Mouse (Mus musculus) forebrain, embryonic 12.5 days (tissue): ENCODE results near the gene Gm39653. TPM values are rescaled to one million over a fixed set of nuclear protein-coding genes. Genes with fewer than 3 reads are reported as not detected.
"Not testable (repeated sequence)": the region's sequence is repeated elsewhere in the genome, so short reads cannot be mapped to it uniquely, and the experiment has no call there.

Experiments used
- ATAC-seq: fragments of 200-750 bp; cut with Nextera tagmentation; 2 replicates; pipeline ENCODE4 v1.8.0; 2017; ENCODE audit warnings: moderate TSS enrichment; ENCODE audit not compliant: low FRiP score
- H3K27ac ChIP-seq: fragments of 300-500 bp; sonication (generic); 2 replicates; pipeline ENCODE4 v1.5.1; 2016; ENCODE audit warnings: mild to moderate bottlenecking
- H3K27me3 ChIP-seq: fragments of 300-500 bp; sonication (generic); 2 replicates; pipeline ENCODE4 v1.6.1; 2016; ENCODE audit warnings: mild to moderate bottlenecking
- H3K36me3 ChIP-seq: fragments of 300-500 bp; sonication (generic); replicated peaks from 2 replicates; pipeline ENCODE4 v1.6.1; 2016; ENCODE audit warnings: mild to moderate bottlenecking
- H3K4me1 ChIP-seq: fragments of 300-500 bp; sonication (generic); 2 replicates; pipeline ENCODE4 v1.6.1; 2016
- H3K4me2 ChIP-seq: fragments of 300-500 bp; sonication (generic); 2 replicates; pipeline ENCODE4 v1.6.1; 2016; ENCODE audit warnings: mild to moderate bottlenecking, moderate library complexity
- H3K4me3 ChIP-seq: fragments of 300-500 bp; sonication (generic); replicated peaks from 2 replicates; pipeline ENCODE4 v1.5.1; 2016; ENCODE audit warnings: mild to moderate bottlenecking
- H3K9ac ChIP-seq: fragments of 300-500 bp; sonication (generic); 2 replicates; pipeline ENCODE4 v1.6.1; 2016; ENCODE audit warnings: mild to moderate bottlenecking
- H3K9me3 ChIP-seq: fragments of 300-500 bp; sonication (generic); 2 replicates; pipeline ENCODE4 v1.6.1; 2016
- WGBS: fragments of 180-500 bp; shearing (Covaris S2); methylation state at CpG from one replicate; pipeline ENCODE4 v1.1.7; 2016; 5-methylcytosine and 5-hydroxymethylcytosine counted together
- polyA plus RNA-seq: library from polyadenylated mRNA; unstranded; fragments of >200 nt; fragmentation: Nextera tagmentation; extraction: Ambion mirVana; gene quantifications from 2 replicates; pipeline ENCODE4 v1.2.1, GENCODE M21; 2016

The Gm39653 gene
- polyA plus RNA-seq, 1 experiment from 2014 or later = not detected

- Histone ChIP-seq H3K4me2 (no peak overlapping the region), H3K27me3 (no peaks in the 10 kb centered on the region), H3K4me1 (no peaks in the 10 kb centered on the region), H3K9me3 (no peaks in the 10 kb centered on the region), H3K4me3 (no peak overlapping the region), H3K9ac (no peak overlapping the region), H3K27ac (no peak overlapping the region), H3K36me3 (no peaks in the 10 kb centered on the region)
- 60% methylated on average over 2 of the region's 2 CpGs for WGBS
- no peak for ATAC-seq
These were observed 12.4 kb downstream of the Gm39653 start for GRCm38 (mm10) chr1:63628211-63628610.

DNA sequence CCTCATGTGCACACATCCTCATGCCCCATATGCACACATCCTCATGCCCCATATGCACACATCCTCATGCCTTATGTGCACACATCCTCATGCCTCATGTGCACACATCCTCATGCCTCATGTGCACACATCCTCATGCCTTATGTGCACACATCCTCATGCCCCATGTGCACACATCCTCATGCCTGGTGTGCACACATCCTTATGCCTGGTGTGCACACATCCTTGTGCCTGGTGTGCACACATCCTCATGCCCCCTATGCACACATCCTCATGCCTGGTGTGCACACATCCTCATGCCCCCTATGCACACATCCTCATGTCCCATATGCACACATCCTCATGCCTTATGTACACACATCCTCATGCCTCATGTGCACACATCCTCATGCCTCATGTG, 14.6 kb downstream of the Gm39653 start:
- H3K4me1 ChIP-seq, H3K36me3 ChIP-seq, ATAC-seq, H3K4me2 ChIP-seq, H3K9me3 ChIP-seq, H3K9ac ChIP-seq, H3K4me3 ChIP-seq, H3K27ac ChIP-seq, H3K27me3 ChIP-seq: not testable (repeated sequence)

DNA sequence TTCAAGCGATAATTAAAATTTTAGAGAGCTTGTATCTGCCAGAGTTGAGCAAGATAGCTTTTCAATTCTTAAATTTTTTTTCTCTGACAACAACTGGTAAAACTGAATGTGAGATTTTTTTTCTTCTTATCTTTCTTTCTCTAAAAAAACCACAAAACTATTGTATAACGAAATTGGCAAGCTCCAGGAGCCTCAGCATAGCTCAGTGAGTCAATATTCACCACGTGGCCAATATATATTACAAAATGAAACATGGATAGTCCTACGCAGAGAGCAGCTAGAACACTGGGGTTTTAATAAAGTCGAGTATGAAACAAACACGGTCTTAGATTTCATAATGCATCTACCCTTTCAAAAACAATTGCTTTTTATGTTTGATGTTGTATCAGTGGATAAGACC, 24.2 kb downstream of the Gm39653 start:
- no peak for ATAC-seq
- Histone ChIP-seq H3K4me2 (no peak overlapping the region), H3K4me3 (no peak overlapping the region), H3K9me3 (no peaks in the 10 kb centered on the region), H3K36me3 (no peaks in the 10 kb centered on the region), H3K4me1 (no peaks in the 10 kb centered on the region), H3K27me3 (no peaks in the 10 kb centered on the region), H3K9ac (no peak overlapping the region), H3K27ac (no peak overlapping the region)
- WGBS = 85% methylated on average over 6 of the region's 6 CpGs

DNA sequence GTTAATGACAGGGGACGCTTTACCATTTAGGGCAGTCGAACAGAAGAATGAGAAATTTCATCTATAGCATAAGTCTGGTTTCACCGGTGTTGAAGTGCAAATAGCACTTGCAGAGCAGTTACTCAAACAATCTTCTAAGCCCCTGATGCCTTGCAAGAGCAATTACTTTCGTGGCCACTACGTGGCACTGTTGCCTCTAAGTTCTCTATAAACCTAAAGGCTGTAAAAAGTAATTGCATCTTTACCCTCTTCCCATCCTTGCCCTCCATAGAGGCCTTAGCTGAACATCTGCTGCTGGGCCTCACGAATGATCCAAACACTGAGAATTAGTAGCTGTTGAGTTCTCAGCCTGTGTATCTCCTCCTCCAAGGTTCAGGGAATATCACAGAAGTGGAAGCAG, 42.2 kb downstream of the Gm39653 start:
- Histone ChIP-seq H3K4me3 (no peak overlapping the region), H3K9ac (no peak overlapping the region), H3K36me3 (no peaks in the 10 kb centered on the region), H3K27me3 (0 out of 2 replicates have a peak, but pooled peaks cover 8% of the 10 kb centered on the region), H3K27ac (no peak overlapping the region), H3K9me3 (no peaks in the 10 kb centered on the region), H3K4me1 (no peaks in the 10 kb centered on the region), H3K4me2 (no peak overlapping the region)
- 16% methylated on average over 6 of the region's 6 CpGs for WGBS
- no peak for ATAC-seq

DNA sequence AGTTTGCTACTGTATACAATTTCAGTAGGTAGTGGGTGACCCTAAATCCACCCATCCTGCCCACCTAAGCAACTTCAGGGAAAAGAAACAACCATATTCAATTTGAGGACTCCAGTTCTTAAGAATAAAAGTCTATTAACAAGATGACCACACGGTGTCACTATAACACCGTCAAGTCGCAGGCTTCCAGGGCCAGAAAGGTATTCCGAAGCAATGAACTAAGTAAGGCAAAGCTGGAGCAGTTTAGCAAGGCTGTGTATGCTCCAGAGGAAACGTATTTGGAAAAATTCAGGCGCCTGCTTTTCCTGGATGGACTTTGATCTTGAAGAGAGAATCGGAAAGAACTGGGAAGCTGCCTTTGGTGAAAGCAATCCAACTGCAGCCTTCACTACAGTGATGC, 43.8 kb downstream of the Gm39653 start:
- no peaks in the 10 kb centered on the region for H3K36me3 ChIP-seq
- no peak overlapping the region for H3K4me2 ChIP-seq
- H3K4me1 ChIP-seq = no peaks in the 10 kb centered on the region
- H3K27ac ChIP-seq = no peak overlapping the region
- WGBS = 2% methylated on average over 7 of the region's 7 CpGs
- ATAC-seq = no peak; the same call in 1 of the 2 replicates
- H3K9me3 ChIP-seq = no peaks in the 10 kb centered on the region
- H3K9ac ChIP-seq = no peak overlapping the region
- H3K4me3 ChIP-seq = no peak overlapping the region
- H3K27me3 ChIP-seq = 0 out of 2 replicates have a peak, but pooled peaks cover 8% of the 10 kb centered on the region

DNA sequence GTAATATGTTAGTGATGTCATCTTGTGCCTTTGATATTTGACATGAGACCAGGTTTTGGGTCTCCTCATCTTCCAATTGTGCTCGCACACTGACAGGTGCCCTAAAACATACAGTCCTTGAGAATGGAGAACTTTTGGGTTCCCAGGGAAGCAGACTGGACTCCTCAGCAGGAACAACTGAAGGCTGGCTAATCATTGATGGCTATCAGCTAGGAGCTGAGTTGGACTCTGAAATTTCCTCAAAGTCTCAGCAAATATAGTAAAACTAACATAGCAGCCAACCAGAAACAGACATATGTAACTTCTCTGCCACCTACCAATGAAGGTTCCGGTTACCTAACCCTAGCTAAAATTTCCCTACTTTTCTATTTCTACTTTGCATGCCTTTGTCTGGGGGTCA, 50.3 kb downstream of the Gm39653 start:
- peaks cover 2% of the 10 kb centered on the region; the same call in 1 of the 2 replicates for H3K27me3 ChIP-seq
- no peak overlapping the region for H3K4me2 ChIP-seq
- no peaks in the 10 kb centered on the region for H3K9me3 ChIP-seq
- H3K27ac ChIP-seq = no peak overlapping the region
- peaks cover 19% of the 10 kb centered on the region for H3K4me1 ChIP-seq
- H3K36me3 ChIP-seq = no peaks in the 10 kb centered on the region
- no peak for ATAC-seq
- no peak overlapping the region for H3K9ac ChIP-seq
- no peak overlapping the region for H3K4me3 ChIP-seq
- WGBS = 95% methylated on average over 2 of the region's 2 CpGs

- H3K27me3 ChIP-seq = no peaks in the 10 kb centered on the region; the same call in 1 of the 2 replicates
- H3K27ac ChIP-seq = 0 out of 2 replicates have a peak overlapping the region, but pooled peaks have one; percentile 42
- peaks cover 19% of the 10 kb centered on the region for H3K4me1 ChIP-seq
- WGBS = 35% methylated on average over 9 of the region's 9 CpGs
- no peak overlapping the region for H3K9ac ChIP-seq
- ATAC-seq = peak; percentile 36; the same call in 1 of the 2 replicates
- H3K4me3 ChIP-seq = no peak overlapping the region
- no peaks in the 10 kb centered on the region for H3K36me3 ChIP-seq
- peak overlapping the region; percentile 40; the same call in 1 of the 2 replicates for H3K4me2 ChIP-seq
- no peaks in the 10 kb centered on the region for H3K9me3 ChIP-seq
These were observed 51.6 kb downstream of the Gm39653 start for GRCm38 (mm10) chr1:63667201-63667948.

- H3K4me1 ChIP-seq = peaks cover 19% of the 10 kb centered on the region
- peak overlapping the region; percentile 40 for H3K4me2 ChIP-seq
- 0 out of 2 replicates have a peak overlapping the region, but pooled peaks have one; percentile 1 for H3K9ac ChIP-seq
- no peaks in the 10 kb centered on the region for H3K36me3 ChIP-seq
- H3K4me3 ChIP-seq = no peak overlapping the region
- H3K9me3 ChIP-seq = no peaks in the 10 kb centered on the region
- 15% methylated on average over 13 of the region's 13 CpGs for WGBS
- peak; percentile 70 for ATAC-seq
- H3K27ac ChIP-seq = no peak overlapping the region
- no peaks in the 10 kb centered on the region; the same call in 1 of the 2 replicates for H3K27me3 ChIP-seq
These were observed 52.4 kb downstream of the Gm39653 start for GRCm38 (mm10) chr1:63667949-63668851.

DNA sequence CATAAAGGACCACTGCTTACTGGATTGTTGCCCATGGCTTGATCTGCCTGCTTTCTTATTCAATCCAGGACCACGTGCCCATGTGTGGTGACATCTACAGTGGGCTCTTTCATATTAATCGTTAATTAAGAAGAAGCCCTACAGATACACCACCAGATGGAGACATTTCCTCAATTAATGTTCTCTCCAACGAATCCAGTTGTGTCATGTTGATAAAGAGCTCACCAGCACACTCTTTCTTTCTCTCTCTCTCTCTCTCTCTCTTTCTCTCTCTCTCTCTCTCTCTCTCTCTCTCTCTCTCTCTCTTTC, 53.0 kb downstream of the Gm39653 start:
- peak; percentile 71 for ATAC-seq
- Histone ChIP-seq H3K4me2 (peak overlapping the region; percentile 40), H3K9me3 (no peaks in the 10 kb centered on the region), H3K27me3 (no peaks in the 10 kb centered on the region; the same call in 1 of the 2 replicates), H3K9ac (no peak overlapping the region), H3K4me1 (peaks cover 19% of the 10 kb centered on the region), H3K27ac (no peak overlapping the region), H3K4me3 (no peak overlapping the region), H3K36me3 (no peaks in the 10 kb centered on the region)
- 3% methylated on average over 3 of the region's 3 CpGs for WGBS

Other genes with a start within 250 kb of the Gm39653 start
- gene Adam23, start 170.1 kb upstream of the Gm39653 start, polyA plus RNA-seq = 11.5 and 13.4 TPM in 2 replicates
- not detected in 2 replicates for gene Dytn, start 71.0 kb downstream of the Gm39653 start, polyA plus RNA-seq
- gene Mdh1b, start 114.3 kb downstream of the Gm39653 start, polyA plus RNA-seq = 0.33 and 0.42 TPM in 2 replicates
- 57.7 and 69.3 TPM in 2 replicates for gene Fastkd2, start 114.6 kb downstream of the Gm39653 start, polyA plus RNA-seq
- 0.33 and 0.38 TPM in 2 replicates for gene 4933402D24Rik, start 153.3 kb downstream of the Gm39653 start, polyA plus RNA-seq